Mouse (Mus musculus): ENCODE measurements around the gene Mcur1.

Mcur1 gene

GRCm38 (mm10) chr13:43559711-43560457 lies at the start of gene Mcur1:
Mcur1 (minus strand) TSS chr13:43560191.
- in situ Hi-C loops (cut with MboI, MseI): loop anchor here (5.0 kb wide), 1 partner anchor 383 kb away; no protein-coding TSS in a partner anchor

GRCm38 (mm10) chr13:43608854-43609253 lies 48.9 kb upstream of the Mcur1 start:
- in situ Hi-C loops (cut with MboI, MseI): no loop called here

- in situ Hi-C loops (cut with MboI, MseI): no loop called here
Measured at GRCm38 (mm10) chr13:43603042-43603441, 43.1 kb upstream of the Mcur1 start.

GRCm38 (mm10) chr13:43602440-43602839 lies 42.4 kb upstream of the Mcur1 start:
- in situ Hi-C loops (cut with MboI, MseI): no loop called here

- in situ Hi-C loops (cut with MboI, MseI): no loop called here
Measured at GRCm38 (mm10) chr13:43600967-43601366, 41.0 kb upstream of the Mcur1 start.

- in situ Hi-C loops (cut with MboI, MseI): loop anchor here (5.0 kb wide), 1 partner anchor 136 kb away; no protein-coding TSS in a partner anchor
Measured at GRCm38 (mm10) chr13:43595896-43596295, 35.9 kb upstream of the Mcur1 start.

- in situ Hi-C loops (cut with MboI, MseI): no loop called here
Measured at GRCm38 (mm10) chr13:43592681-43593068, 32.7 kb upstream of the Mcur1 start.

GRCm38 (mm10) chr13:43591828-43592680 lies 32.1 kb upstream of the Mcur1 start:
- in situ Hi-C loops (cut with MboI, MseI): no loop called here

GRCm38 (mm10) chr13:43587844-43588840 lies 28.2 kb upstream of the Mcur1 start:
- in situ Hi-C loops (cut with MboI, MseI): no loop called here

- in situ Hi-C loops (cut with MboI, MseI): no loop called here
Measured at GRCm38 (mm10) chr13:43586966-43587365, 27.0 kb upstream of the Mcur1 start.

- in situ Hi-C loops (cut with MboI, MseI): no loop called here
Measured at GRCm38 (mm10) chr13:43585335-43585734, 25.3 kb upstream of the Mcur1 start.

- in situ Hi-C loops (cut with MboI, MseI): no loop called here
Measured at GRCm38 (mm10) chr13:43583504-43583903, 23.5 kb upstream of the Mcur1 start.

GRCm38 (mm10) chr13:43582961-43583360 lies 23.0 kb upstream of the Mcur1 start:
- in situ Hi-C loops (cut with MboI, MseI): no loop called here

GRCm38 (mm10) chr13:43580661-43581060 lies 20.7 kb upstream of the Mcur1 start:
- in situ Hi-C loops (cut with MboI, MseI): no loop called here

- in situ Hi-C loops (cut with MboI, MseI): loop anchor here (5.0 kb wide), 1 partner anchor 148 kb away; no protein-coding TSS in a partner anchor
Measured at GRCm38 (mm10) chr13:43579740-43580139, 19.7 kb upstream of the Mcur1 start.

- in situ Hi-C loops (cut with MboI, MseI): loop anchor here (5.0 kb wide), 1 partner anchor 150 kb away; no protein-coding TSS in a partner anchor
Measured at GRCm38 (mm10) chr13:43577766-43578165, 17.8 kb upstream of the Mcur1 start.

GRCm38 (mm10) chr13:43577254-43577653 lies 17.3 kb upstream of the Mcur1 start:
- in situ Hi-C loops (cut with MboI, MseI): loop anchor here (5.0 kb wide), 1 partner anchor 150 kb away; no protein-coding TSS in a partner anchor

- in situ Hi-C loops (cut with MboI, MseI): loop anchor here (5.0 kb wide), 1 partner anchor 152 kb away; no protein-coding TSS in a partner anchor
Measured at GRCm38 (mm10) chr13:43575431-43575830, 15.4 kb upstream of the Mcur1 start.

GRCm38 (mm10) chr13:43573979-43574378 lies 14.0 kb upstream of the Mcur1 start:
- in situ Hi-C loops (cut with MboI, MseI): no loop called here

- in situ Hi-C loops (cut with MboI, MseI): no loop called here
Measured at GRCm38 (mm10) chr13:43567141-43567891, 7.3 kb upstream of the Mcur1 start.
